Mouse (Mus musculus): ENCODE results near the gene Gm29582.
"Not testable (repeated sequence)": the region's sequence is repeated elsewhere in the genome, so short reads cannot be mapped to it uniquely, and the experiment has no call there.

Gene Gm29582

DNA sequence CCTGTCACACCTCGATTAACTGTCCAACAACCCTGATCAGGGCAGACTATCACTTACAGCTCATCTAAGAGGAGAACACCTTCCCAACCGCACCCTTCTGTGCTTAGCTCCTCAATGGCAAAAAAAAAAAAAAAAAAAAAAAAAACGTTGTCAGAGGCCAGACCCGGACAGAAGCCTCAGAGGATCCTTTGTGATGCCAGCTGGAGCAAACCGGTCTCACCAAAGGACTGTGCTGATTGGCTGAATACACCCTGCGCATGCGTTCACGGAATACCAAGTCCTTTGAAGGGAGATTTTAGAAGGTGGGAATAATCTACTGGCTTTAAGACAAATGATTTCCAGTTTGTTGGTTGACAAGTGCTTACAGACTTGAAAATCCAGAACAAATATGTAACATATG, at the start of gene Gm29582:
Gene Gm29582 (minus strand): TSS at position 101 of the 400 bp plus-strand sequence.
- not testable (repeated sequence) for DNase-seq (ENCODE audit: low read depth)
